Mouse (Mus musculus): ENCODE data around the gene Kng1. TPM values are rescaled to one million over a fixed set of nuclear protein-coding genes. Genes with fewer than 3 reads are reported as not detected.

The Kng1 gene
- total and polyA plus RNA-seq, 2 experiments from 2014 or later, result 0.26 to 0.46 TPM

DNA sequence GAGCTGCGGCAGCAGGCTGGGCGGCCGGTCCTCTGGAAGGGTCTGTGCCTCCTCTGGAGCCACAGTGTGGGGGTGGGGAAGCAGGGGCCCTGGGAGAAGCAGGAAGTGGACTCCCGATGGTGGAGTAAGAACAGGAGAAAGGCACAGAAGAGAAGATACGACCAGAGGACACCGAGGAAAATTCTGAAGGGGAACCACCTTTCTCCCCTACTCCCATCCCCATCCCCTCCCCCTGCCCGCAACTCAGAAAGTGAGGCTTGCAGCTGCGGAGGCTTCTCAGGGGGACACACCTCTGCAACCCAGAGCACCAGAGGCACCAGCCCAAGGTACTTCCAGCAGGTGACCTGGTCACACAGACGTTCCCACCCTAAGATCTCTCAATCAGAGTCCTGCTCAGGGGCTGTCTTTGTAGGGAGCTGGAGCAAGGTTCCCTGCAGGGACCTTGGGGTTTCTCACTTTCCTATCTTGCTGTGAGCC lies 42.5 kb downstream of the Kng1 start:
- DNase-seq (ENCODE audit: low spot score) (no peak), ATAC-seq (ENCODE audit: insufficient read depth, low read depth) (peak; percentile 48; the same call in 1 of the 2 replicates)
- TF ChIP-seq EP300 (IDR thresholded peaks at IDR 0.05; ENCODE audit: low read depth), result no peak
- no peak for TF ChIP-seq CTCF (IDR thresholded peaks at IDR 0.05; ENCODE audit: low read depth)
- Histone ChIP-seq H3K27ac (ENCODE audit: low read depth) (no peak overlapping the region), H3K4me1 (ENCODE audit: control insufficient read depth, insufficient read depth) (peaks cover 14% of the 10 kb centered on the region), H3K36me3 (replicated peaks; ENCODE audit: control insufficient read depth, insufficient read depth, low read length) (no peaks in the 10 kb centered on the region), H3K4me2 (ENCODE audit: low read depth, low read length) (peak overlapping the region; percentile 65), H3K27me3 (ENCODE audit: control insufficient read depth, insufficient read depth, low read length) (no peaks in the 10 kb centered on the region), H3K4me3 (ENCODE audit: low read depth, low read length) (peak overlapping the region; percentile 35), H3K9ac (replicated peaks; ENCODE audit: low read depth, low read length) (peak overlapping the region; percentile 52), H3K9me3 (replicated peaks; ENCODE audit: control insufficient read depth, low read length) (no peaks in the 10 kb centered on the region)
- 10% methylated on average over 9 of the region's 9 CpGs for WGBS

DNA sequence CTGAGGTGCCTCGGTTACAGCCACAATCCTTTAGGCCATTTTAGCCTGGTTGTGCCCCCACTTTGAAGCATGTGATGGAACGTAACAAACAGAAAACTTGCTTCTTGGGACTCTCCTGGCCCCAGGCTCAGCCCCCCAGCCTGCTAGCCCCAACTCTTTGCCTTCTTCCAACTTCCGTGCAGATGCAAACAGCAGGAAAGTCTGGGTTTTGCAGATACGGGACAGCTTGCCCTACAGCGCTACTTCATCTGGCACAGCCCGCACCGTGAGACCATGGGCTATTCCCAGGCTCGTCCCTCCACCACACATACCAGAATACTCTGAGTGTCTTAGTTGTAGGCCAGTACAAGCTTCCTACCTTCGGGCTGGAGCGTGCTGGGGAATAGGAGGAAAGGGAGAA lies 42.9 kb downstream of the Kng1 start:
- Histone ChIP-seq H3K36me3 (replicated peaks; ENCODE audit: control insufficient read depth, insufficient read depth, low read length) (no peaks in the 10 kb centered on the region), H3K27ac (ENCODE audit: low read depth) (no peak overlapping the region), H3K4me2 (ENCODE audit: low read depth, low read length) (peak overlapping the region; percentile 65), H3K27me3 (ENCODE audit: control insufficient read depth, insufficient read depth, low read length) (no peaks in the 10 kb centered on the region), H3K9me3 (replicated peaks; ENCODE audit: control insufficient read depth, low read length) (no peaks in the 10 kb centered on the region), H3K4me1 (ENCODE audit: control insufficient read depth, insufficient read depth) (peaks cover 18% of the 10 kb centered on the region), H3K4me3 (ENCODE audit: low read depth, low read length) (peak overlapping the region; percentile 35), H3K9ac (replicated peaks; ENCODE audit: low read depth, low read length) (peak overlapping the region; percentile 52)
- TF ChIP-seq CTCF (IDR thresholded peaks at IDR 0.05; ENCODE audit: low read depth), result no peak
- no peak for TF ChIP-seq EP300 (IDR thresholded peaks at IDR 0.05; ENCODE audit: low read depth)
- ATAC-seq (ENCODE audit: insufficient read depth, low read depth) (no peak), DNase-seq (ENCODE audit: low spot score) (no peak)
- WGBS, result 13% methylated on average over 10 of the region's 10 CpGs

DNA sequence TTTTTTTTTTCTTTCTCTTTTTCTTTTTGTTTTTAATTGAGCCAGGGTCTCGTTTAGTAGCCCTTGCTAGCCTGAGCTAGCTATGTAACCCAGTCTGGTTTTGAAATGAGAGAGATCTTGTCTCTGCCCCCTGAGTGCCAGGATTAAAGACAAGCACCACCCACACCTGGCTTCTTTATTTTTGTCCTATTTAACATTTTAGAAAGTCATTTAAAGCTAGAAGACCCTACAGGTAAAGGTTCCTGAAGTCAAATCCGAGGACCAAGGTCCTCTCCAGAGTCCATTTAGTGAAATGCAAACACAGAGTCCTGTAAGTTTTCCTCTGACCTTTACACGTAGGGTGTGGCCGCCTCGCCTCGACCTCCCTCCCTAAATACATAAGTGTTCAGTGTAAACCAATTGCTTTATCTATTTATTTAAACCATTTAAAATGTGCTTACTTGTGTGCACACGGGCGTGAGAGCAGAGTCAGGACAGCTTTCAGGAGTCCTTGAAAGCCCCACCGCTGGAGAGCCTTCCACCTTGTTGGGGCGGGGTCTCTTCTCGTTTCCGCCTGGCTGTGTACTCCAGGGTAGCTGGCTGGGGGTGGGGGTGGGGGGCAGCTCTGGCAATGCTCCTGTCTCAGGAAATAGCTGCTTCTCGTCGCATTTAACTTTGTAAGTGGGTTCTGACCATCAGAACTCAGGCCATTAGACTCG lies 44.8 kb downstream of the Kng1 start:
- TF ChIP-seq EP300 (IDR thresholded peaks at IDR 0.05; ENCODE audit: low read depth), result no peak
- no peaks in the 10 kb centered on the region for H3K27me3 ChIP-seq (ENCODE audit: control insufficient read depth, insufficient read depth, low read length)
- H3K27ac ChIP-seq (ENCODE audit: low read depth), result peak overlapping the region; percentile 50
- H3K4me2 ChIP-seq (ENCODE audit: low read depth, low read length), result peak overlapping the region; percentile 63
- WGBS, result 7% methylated on average over 15 of the region's 15 CpGs
- H3K4me3 ChIP-seq (ENCODE audit: low read depth, low read length), result peak overlapping the region; percentile 45
- ATAC-seq (ENCODE audit: insufficient read depth, low read depth), result no peak
- peaks cover 25% of the 10 kb centered on the region for H3K4me1 ChIP-seq (ENCODE audit: control insufficient read depth, insufficient read depth)
- no peaks in the 10 kb centered on the region for H3K9me3 ChIP-seq (replicated peaks; ENCODE audit: control insufficient read depth, low read length)
- H3K36me3 ChIP-seq (replicated peaks; ENCODE audit: control insufficient read depth, insufficient read depth, low read length), result no peaks in the 10 kb centered on the region
- DNase-seq (ENCODE audit: low spot score), result no peak
- peak overlapping the region; percentile 54 for H3K9ac ChIP-seq (replicated peaks; ENCODE audit: low read depth, low read length)

DNA sequence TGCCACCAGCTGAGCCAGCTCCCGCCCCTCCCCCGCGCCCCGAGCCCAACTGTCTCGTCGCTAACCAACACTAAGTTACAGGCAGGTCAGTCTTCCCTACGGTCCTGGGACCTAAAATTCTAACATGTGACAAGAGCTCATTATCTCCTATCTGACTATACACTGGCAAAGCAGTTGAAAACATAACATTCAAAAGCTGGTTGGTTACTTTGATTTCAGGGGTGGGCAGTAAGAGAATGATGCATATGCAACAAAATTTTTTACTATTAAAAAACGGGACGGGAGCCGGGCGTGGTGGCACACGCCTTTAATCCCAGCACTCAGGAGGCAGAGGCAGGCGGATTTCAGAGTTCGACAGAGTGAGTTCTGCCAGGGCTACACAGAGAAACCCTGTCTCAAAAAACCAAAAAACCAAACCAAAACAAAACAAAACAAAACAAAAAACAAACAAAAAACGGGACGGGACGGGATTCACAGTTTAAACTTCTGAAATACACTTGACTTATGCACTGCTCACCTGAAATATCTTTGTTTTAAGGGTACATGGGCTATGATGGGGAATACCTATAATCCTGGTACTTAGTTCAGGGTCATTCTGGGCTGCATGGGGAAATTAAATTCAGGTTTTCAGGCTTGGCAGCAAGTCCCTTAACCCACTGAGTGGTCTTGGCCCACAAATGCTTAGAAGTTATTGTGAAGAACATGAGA lies 45.5 kb downstream of the Kng1 start:
- ATAC-seq (ENCODE audit: insufficient read depth, low read depth) (no peak), DNase-seq (ENCODE audit: low spot score) (no peak)
- H3K36me3 ChIP-seq (replicated peaks; ENCODE audit: control insufficient read depth, insufficient read depth, low read length), result no peaks in the 10 kb centered on the region
- peak overlapping the region; percentile 45 for H3K4me3 ChIP-seq (ENCODE audit: low read depth, low read length)
- H3K4me2 ChIP-seq (ENCODE audit: low read depth, low read length), result peak overlapping the region; percentile 63
- no peaks in the 10 kb centered on the region for H3K9me3 ChIP-seq (replicated peaks; ENCODE audit: control insufficient read depth, low read length)
- H3K27me3 ChIP-seq (ENCODE audit: control insufficient read depth, insufficient read depth, low read length), result no peaks in the 10 kb centered on the region
- peak overlapping the region; percentile 54 for H3K9ac ChIP-seq (replicated peaks; ENCODE audit: low read depth, low read length)
- TF ChIP-seq CTCF (IDR thresholded peaks at IDR 0.05; ENCODE audit: low read depth), result no peak
- TF ChIP-seq EP300 (IDR thresholded peaks at IDR 0.05; ENCODE audit: low read depth), result no peak
- 29% methylated on average over 17 of the region's 17 CpGs for WGBS
- H3K27ac ChIP-seq (ENCODE audit: low read depth), result peak overlapping the region; percentile 50
- peaks cover 25% of the 10 kb centered on the region for H3K4me1 ChIP-seq (ENCODE audit: control insufficient read depth, insufficient read depth)

DNA sequence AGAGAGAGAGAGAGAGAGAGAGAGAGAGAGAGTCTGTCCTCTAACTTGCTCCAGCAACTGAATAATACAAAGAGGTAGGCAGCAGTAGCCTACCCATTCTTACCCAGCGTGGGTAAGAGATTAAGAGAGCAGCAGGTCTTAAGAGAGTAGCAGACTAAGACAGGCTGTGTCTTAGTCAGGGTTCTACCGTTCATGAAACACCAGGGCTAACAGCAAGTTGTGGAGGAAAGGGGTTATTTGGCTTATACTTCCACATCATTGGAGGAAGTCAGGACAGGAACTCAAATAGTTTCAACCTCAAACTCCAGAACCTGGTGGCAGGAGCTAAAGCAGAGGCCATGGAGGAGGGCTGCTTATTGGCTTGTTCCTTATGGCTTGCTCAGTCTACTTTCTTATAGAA lies 46.2 kb downstream of the Kng1 start:
- no peaks in the 10 kb centered on the region for H3K9me3 ChIP-seq (replicated peaks; ENCODE audit: control insufficient read depth, low read length)
- no peaks in the 10 kb centered on the region for H3K27me3 ChIP-seq (ENCODE audit: control insufficient read depth, insufficient read depth, low read length)
- DNase-seq (ENCODE audit: low spot score), result no peak
- WGBS, result 77% methylated on average over 2 of the region's 2 CpGs
- TF ChIP-seq CTCF (IDR thresholded peaks at IDR 0.05; ENCODE audit: low read depth), result no peak
- no peak for TF ChIP-seq EP300 (IDR thresholded peaks at IDR 0.05; ENCODE audit: low read depth)
- H3K27ac ChIP-seq (ENCODE audit: low read depth), result no peak overlapping the region
- H3K36me3 ChIP-seq (replicated peaks; ENCODE audit: control insufficient read depth, insufficient read depth, low read length), result peaks cover 3% of the 10 kb centered on the region; the same call in 1 of the 2 replicates
- ATAC-seq (ENCODE audit: insufficient read depth, low read depth), result no peak
- H3K4me3 ChIP-seq (ENCODE audit: low read depth, low read length), result no peak overlapping the region
- peaks cover 25% of the 10 kb centered on the region for H3K4me1 ChIP-seq (ENCODE audit: control insufficient read depth, insufficient read depth)
- H3K4me2 ChIP-seq (ENCODE audit: low read depth, low read length), result no peak overlapping the region
- H3K9ac ChIP-seq (replicated peaks; ENCODE audit: low read depth, low read length), result no peak overlapping the region
